Mouse (Mus musculus) heart, postnatal 0 days (tissue): ENCODE measurements around the gene Psg25.

Experiments used
- CTCF ChIP-seq: IDR thresholded peaks from 2 replicates; pipeline ENCODE4 v1.5.1; 2016; ENCODE audit warnings: antibody characterized with exemption, control low read depth, low read depth
- EP300 ChIP-seq: IDR thresholded peaks from 2 replicates; pipeline ENCODE4 v1.6.1; 2016; ENCODE audit warnings: antibody characterized with exemption, low read depth

- no peak for TF ChIP-seq CTCF
- no peak for TF ChIP-seq EP300
These were observed 27.8 kb upstream of the Psg25 start for GRCm38 (mm10) chr7:18559850-18560249.
